Mouse (Mus musculus) erythroblast, embryonic 14.5 days (primary cell): ENCODE data around the gene Ucma. TPM values are rescaled to one million over a fixed set of nuclear protein-coding genes. Genes with fewer than 3 reads are reported as not detected.
"Not testable (repeated sequence)": the region's sequence is repeated elsewhere in the genome, so short reads cannot be mapped to it uniquely, and the experiment has no call there.

Experiments
- H3K27me3 ChIP-seq: 2 replicates; pipeline ENCODE4 v1.6.1; 2012; ENCODE audit warnings: inconsistent platforms; ENCODE audit not compliant: control insufficient read depth
- H3K36me3 ChIP-seq: 2 replicates; pipeline ENCODE4 v1.6.1; 2012; ENCODE audit warnings: mild to moderate bottlenecking, inconsistent platforms; ENCODE audit not compliant: control insufficient read depth
- H3K4me1 ChIP-seq: 2 replicates; pipeline ENCODE4 v1.6.1; 2012; ENCODE audit warnings: inconsistent platforms; ENCODE audit not compliant: control insufficient read depth
- H3K4me3 ChIP-seq: replicated peaks from 2 replicates; pipeline ENCODE3; 2012; ENCODE audit warnings: moderate library complexity, mild to moderate bottlenecking, inconsistent platforms
- H3K9me3 ChIP-seq: 2 replicates; pipeline ENCODE4 v1.6.1; 2012; ENCODE audit warnings: low read length, inconsistent platforms, mixed read lengths; ENCODE audit not compliant: control insufficient read depth
- GATA1 ChIP-seq: IDR thresholded peaks from 2 replicates; pipeline ENCODE4 v1.6.1; 2012; ENCODE audit warnings: low read length, inconsistent platforms, mixed read lengths
- TAL1 ChIP-seq: IDR thresholded peaks from 3 replicates; pipeline ENCODE4 v1.6.1; 2012; ENCODE audit warnings: low read length, inconsistent platforms, mixed read lengths
- polyA plus RNA-seq: library from polyadenylated mRNA; stranded (reverse); fragments of >175 nt; gene quantifications from 2 replicates; pipeline ENCODE4 v1.2.3, GENCODE M21; 2012

The Ucma gene
- not detected in 2 replicates for polyA plus RNA-seq

DNA sequence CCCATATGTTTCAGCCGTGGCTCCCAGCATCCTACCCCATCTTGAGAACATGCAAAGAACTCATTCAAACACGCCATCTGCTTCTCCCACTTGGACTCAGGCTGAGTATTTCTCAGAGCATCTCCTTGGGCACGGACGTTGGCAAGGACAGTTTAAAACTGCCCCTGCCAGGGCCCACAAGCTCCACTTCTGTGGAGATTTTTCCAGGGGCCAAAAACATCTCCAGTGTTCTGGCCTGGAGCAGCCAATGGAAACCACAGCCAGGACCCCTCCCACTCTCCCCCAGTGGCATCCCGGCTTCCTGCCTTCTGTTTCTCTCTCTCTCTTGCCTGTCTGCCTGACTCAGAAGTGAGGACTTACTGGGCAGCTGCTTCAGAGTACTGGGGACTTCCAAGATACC, at the start of gene Ucma:
TSS of gene Ucma (plus strand) at position 316 of the 400 bp plus-strand sequence.
- H3K36me3 ChIP-seq, result no peaks in the 10 kb centered on the region
- H3K9me3 ChIP-seq, result no peaks in the 10 kb centered on the region
- no peaks in the 10 kb centered on the region for H3K27me3 ChIP-seq
- H3K4me1 ChIP-seq, result no peaks in the 10 kb centered on the region
- TF ChIP-seq GATA1 (no peak), TAL1 (no peak)
- H3K4me3 ChIP-seq, result no peak within 1 kb of the TSS

DNA sequence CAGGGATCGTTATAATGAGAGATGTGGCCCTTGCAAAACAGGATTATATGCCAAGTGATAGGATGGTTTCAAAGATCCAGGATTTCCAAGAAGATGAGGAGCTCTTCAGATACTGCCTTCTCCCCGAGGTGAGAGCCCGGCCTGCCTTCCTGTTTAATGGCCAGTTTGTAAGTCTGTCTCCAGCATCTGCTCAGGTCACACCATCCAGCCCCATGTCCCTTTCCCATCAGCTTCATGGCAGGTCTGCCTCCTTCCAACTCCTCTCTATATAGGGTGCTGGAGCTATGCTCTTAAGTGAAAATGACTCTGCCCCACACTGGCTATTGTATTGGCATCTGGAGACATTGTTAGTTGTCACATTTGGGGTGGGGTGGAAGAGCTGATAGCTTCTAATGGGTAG, 48.5 kb upstream of the Ucma start:
- no peaks in the 10 kb centered on the region for H3K27me3 ChIP-seq
- H3K4me3 ChIP-seq, result no peak overlapping the region
- TF ChIP-seq TAL1 (no peak), GATA1 (no peak)
- peaks cover 3% of the 10 kb centered on the region for H3K9me3 ChIP-seq
- H3K36me3 ChIP-seq, result peaks cover 6% of the 10 kb centered on the region; the same call in 1 of the 2 replicates
- no peaks in the 10 kb centered on the region for H3K4me1 ChIP-seq

- Histone ChIP-seq H3K36me3 (peaks cover 6% of the 10 kb centered on the region; the same call in 1 of the 2 replicates), H3K27me3 (no peaks in the 10 kb centered on the region), H3K4me3 (no peak overlapping the region), H3K4me1 (no peaks in the 10 kb centered on the region), H3K9me3 (peaks cover 3% of the 10 kb centered on the region)
- TF ChIP-seq GATA1, result no peak
- no peak for TF ChIP-seq TAL1
Observed at GRCm38 (mm10) chr2:4929230-4929629, 46.7 kb upstream of the Ucma start.

DNA sequence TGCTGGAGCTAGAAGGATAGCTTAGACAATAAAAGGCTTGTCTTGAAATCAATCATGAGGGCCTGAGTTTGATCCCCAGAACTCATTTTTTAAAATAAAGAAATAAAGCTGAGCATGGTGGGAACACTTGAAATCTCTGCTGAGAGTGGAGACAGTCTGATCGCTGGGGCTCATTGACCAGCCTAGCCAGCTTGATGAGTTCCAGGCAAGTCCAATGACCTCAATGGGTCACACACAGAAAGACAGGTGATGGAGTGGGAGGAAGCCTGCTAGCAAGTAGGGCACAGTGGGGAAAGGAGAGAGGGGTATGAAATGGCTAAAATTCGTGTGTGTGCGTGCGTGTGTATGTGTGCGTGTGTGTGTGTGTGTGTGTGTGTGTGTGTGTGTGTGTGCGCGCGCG, 41.4 kb upstream of the Ucma start:
- H3K4me3 ChIP-seq, result no peak overlapping the region
- H3K9me3 ChIP-seq, result 0 out of 2 replicates have a peak, but pooled peaks cover 2% of the 10 kb centered on the region
- no peaks in the 10 kb centered on the region for H3K27me3 ChIP-seq
- H3K36me3 ChIP-seq, result peaks cover 10% of the 10 kb centered on the region; the same call in 1 of the 2 replicates
- no peaks in the 10 kb centered on the region for H3K4me1 ChIP-seq
- TF ChIP-seq TAL1, result no peak
- TF ChIP-seq GATA1, result no peak

- Histone ChIP-seq H3K36me3 (peaks cover 7% of the 10 kb centered on the region; the same call in 1 of the 2 replicates), H3K4me3 (no peak overlapping the region), H3K4me1 (no peaks in the 10 kb centered on the region), H3K9me3 (0 out of 2 replicates have a peak, but pooled peaks cover 5% of the 10 kb centered on the region), H3K27me3 (no peaks in the 10 kb centered on the region)
- TF ChIP-seq TAL1 (no peak), GATA1 (no peak)
Observed at GRCm38 (mm10) chr2:4937931-4938330, 38.0 kb upstream of the Ucma start.

DNA sequence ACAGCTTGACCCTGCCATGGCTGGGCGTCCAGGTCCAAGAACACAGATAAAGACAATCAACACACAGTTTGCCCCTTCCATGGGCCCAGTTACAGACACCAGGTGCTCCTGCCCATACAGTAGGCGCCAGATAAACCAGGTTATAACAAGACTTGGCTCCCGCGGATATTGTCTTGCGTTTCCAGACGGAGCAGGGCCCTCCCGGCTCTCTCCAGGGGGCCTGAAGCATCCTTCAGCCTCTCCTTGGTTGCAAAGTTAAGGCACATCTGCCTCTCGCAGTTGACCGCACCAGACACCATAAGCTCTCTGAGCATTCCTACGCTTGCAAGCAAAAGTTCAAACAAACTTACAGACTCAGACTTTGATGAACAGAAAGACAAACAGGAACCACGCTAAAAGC, 35.1 kb upstream of the Ucma start:
- peaks cover 7% of the 10 kb centered on the region; the same call in 1 of the 2 replicates for H3K36me3 ChIP-seq
- peaks cover 14% of the 10 kb centered on the region for H3K9me3 ChIP-seq
- TF ChIP-seq TAL1 (no peak), GATA1 (no peak)
- no peaks in the 10 kb centered on the region for H3K27me3 ChIP-seq
- no peaks in the 10 kb centered on the region for H3K4me1 ChIP-seq
- H3K4me3 ChIP-seq, result no peak overlapping the region

DNA sequence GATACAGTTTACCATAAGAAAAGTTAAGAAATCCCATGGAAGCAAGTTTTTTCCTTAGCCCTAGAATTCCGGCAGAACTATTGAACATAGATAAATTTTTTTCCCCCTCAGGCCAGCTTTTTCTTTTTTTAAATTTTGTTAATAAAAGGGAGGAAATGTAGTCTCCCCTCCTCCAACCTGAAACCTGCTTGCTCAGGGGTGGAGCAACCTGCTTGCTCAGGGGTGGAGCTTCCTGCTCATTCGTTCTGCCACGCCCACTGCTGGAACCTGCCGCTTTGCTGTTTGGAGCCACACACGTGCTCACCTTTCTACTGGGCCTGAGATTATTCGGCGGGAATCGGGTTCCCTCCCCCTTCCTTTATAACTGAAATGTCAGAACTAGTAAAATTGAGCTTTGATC, 26.2 kb upstream of the Ucma start:
- H3K4me1 ChIP-seq, H3K4me3 ChIP-seq, H3K36me3 ChIP-seq, H3K27me3 ChIP-seq, H3K9me3 ChIP-seq: not testable (repeated sequence)

DNA sequence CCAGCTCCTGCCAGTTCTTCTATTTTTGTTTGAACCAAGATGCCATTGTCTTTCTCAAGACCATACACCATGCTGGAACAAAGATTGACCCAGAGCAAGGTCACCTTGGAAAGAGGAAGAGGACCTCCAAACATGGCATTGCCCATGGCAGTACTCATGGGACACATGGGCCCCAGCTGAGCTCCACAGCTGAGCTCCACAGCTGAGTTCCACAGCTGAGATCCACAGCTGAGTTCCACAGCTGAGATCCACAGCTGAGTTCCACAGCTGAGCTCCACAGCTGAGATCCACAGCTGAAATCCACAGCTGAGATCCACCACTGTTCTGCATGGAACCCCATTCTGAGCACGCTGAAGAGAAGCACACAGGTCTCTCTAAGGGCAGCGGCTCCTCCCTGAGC, 24.9 kb upstream of the Ucma start:
- 0 out of 2 replicates have a peak, but pooled peaks cover 2% of the 10 kb centered on the region for H3K9me3 ChIP-seq
- no peaks in the 10 kb centered on the region for H3K27me3 ChIP-seq
- no peak for TF ChIP-seq GATA1
- no peak for TF ChIP-seq TAL1
- no peak overlapping the region for H3K4me3 ChIP-seq
- no peaks in the 10 kb centered on the region for H3K4me1 ChIP-seq
- no peaks in the 10 kb centered on the region for H3K36me3 ChIP-seq

- H3K4me1 ChIP-seq, result no peaks in the 10 kb centered on the region
- H3K4me3 ChIP-seq, result no peak overlapping the region
- TF ChIP-seq GATA1, result no peak
- TF ChIP-seq TAL1, result no peak
- no peaks in the 10 kb centered on the region for H3K36me3 ChIP-seq
- no peaks in the 10 kb centered on the region for H3K27me3 ChIP-seq
- H3K9me3 ChIP-seq, result 0 out of 2 replicates have a peak, but pooled peaks cover 2% of the 10 kb centered on the region
Observed at GRCm38 (mm10) chr2:4954216-4954760, 21.6 kb upstream of the Ucma start.

GRCm38 (mm10) chr2:4958039-4958438, 17.9 kb upstream of the Ucma start:
- no peaks in the 10 kb centered on the region for H3K4me1 ChIP-seq
- no peak overlapping the region for H3K4me3 ChIP-seq
- H3K27me3 ChIP-seq, result no peaks in the 10 kb centered on the region
- H3K36me3 ChIP-seq, result no peaks in the 10 kb centered on the region
- H3K9me3 ChIP-seq, result no peaks in the 10 kb centered on the region
- no peak for TF ChIP-seq TAL1
- no peak for TF ChIP-seq GATA1
